Comparison of ENCODE assay signal across 8 mouse cellular contexts in genomic region chr6:84586551-84587200, GRCm38 (mm10). TPM values are rescaled to one million over a fixed set of nuclear protein-coding genes. Genes with fewer than 3 reads are reported as not detected.
DNase-seq lines count a peak whose midpoint lies in the region; ATAC-seq and TF ChIP-seq lines count a peak whose summit lies in the region.

No protein-coding gene starts in this region.

- no peaks in the 10 kb centered on the region for H3K36me3 ChIP-seq in lung, embryonic 16.5 days (ENCODE audit: control insufficient read depth, insufficient read depth, low read length)
- no peaks in the 10 kb centered on the region for H3K36me3 ChIP-seq in forebrain, embryonic 15.5 days
- H3K36me3 ChIP-seq in intestine, postnatal 0 days (ENCODE audit: control insufficient read depth, insufficient read depth) = no peaks in the 10 kb centered on the region
- H3K36me3 ChIP-seq in neural tube, embryonic 13.5 days = no peaks in the 10 kb centered on the region

- H3K9ac ChIP-seq in lung, embryonic 16.5 days (ENCODE audit: low read length) = no peak overlapping the region
- no peak overlapping the region for H3K9ac ChIP-seq in forebrain, embryonic 15.5 days (replicated peaks)
- H3K9ac ChIP-seq in intestine, postnatal 0 days (ENCODE audit: low read depth, low read length) = no peak overlapping the region
- H3K9ac ChIP-seq in neural tube, embryonic 13.5 days = peak overlapping the region; percentile 6; the same call in 1 of the 2 replicates

- WGBS in lung, embryonic 16.5 days = under 1% methylated on average over 28 of the region's 28 CpGs
- WGBS in forebrain, embryonic 15.5 days = 2% methylated on average over 28 of the region's 28 CpGs
- 4% methylated on average over 28 of the region's 28 CpGs for WGBS in intestine, postnatal 0 days
- WGBS in neural tube, embryonic 13.5 days = 2% methylated on average over 28 of the region's 28 CpGs

- no peak for DNase-seq in lung, postnatal 14 days
- no peak for DNase-seq in B cell, adult 2 months
- DNase-seq in left cerebral cortex, postnatal 36 days (ENCODE audit: low spot score in 2 of 2) = no peak
- DNase-seq in c-Kit-positive CD71-positive TER-119-positive erythroid progenitor cells, embryonic 14.5 days (ENCODE audit: low spot score) = no peak

- peak overlapping the region; percentile 89 for H3K4me2 ChIP-seq in lung, embryonic 16.5 days (ENCODE audit: low read depth, low read length)
- 0 out of 2 replicates have a peak overlapping the region, but pooled peaks have one; percentile 11 for H3K4me2 ChIP-seq in forebrain, embryonic 15.5 days (replicated peaks)
- H3K4me2 ChIP-seq in intestine, postnatal 0 days (replicated peaks; ENCODE audit: low read depth) = peak overlapping the region; percentile 90
- H3K4me2 ChIP-seq in neural tube, embryonic 13.5 days = peak overlapping the region; percentile 84

- no peak for TF ChIP-seq CTCF in intestine, postnatal 0 days (IDR thresholded peaks at IDR 0.05; ENCODE audit: low read depth)

- peak overlapping the region; percentile 57 for H3K4me3 ChIP-seq in lung, embryonic 16.5 days (ENCODE audit: low read length)
- H3K4me3 ChIP-seq in forebrain, embryonic 15.5 days = peak overlapping the region; percentile 49
- H3K4me3 ChIP-seq in intestine, postnatal 0 days (ENCODE audit: low read depth, low read length) = peak overlapping the region; percentile 51
- peak overlapping the region; percentile 45 for H3K4me3 ChIP-seq in neural tube, embryonic 13.5 days

- no peak overlapping the region for H3K27ac ChIP-seq in lung, embryonic 16.5 days (ENCODE audit: low read length)
- no peak overlapping the region for H3K27ac ChIP-seq in forebrain, embryonic 15.5 days (replicated peaks)
- no peak overlapping the region for H3K27ac ChIP-seq in intestine, postnatal 0 days (ENCODE audit: low read depth, low read length)
- no peak overlapping the region for H3K27ac ChIP-seq in neural tube, embryonic 13.5 days (replicated peaks)

- H3K4me1 ChIP-seq in lung, embryonic 16.5 days (replicated peaks; ENCODE audit: control insufficient read depth, insufficient read depth, low read length) = peaks cover 66% of the 10 kb centered on the region
- peaks cover 73% of the 10 kb centered on the region for H3K4me1 ChIP-seq in forebrain, embryonic 15.5 days
- peaks cover 18% of the 10 kb centered on the region for H3K4me1 ChIP-seq in intestine, postnatal 0 days (replicated peaks; ENCODE audit: control insufficient read depth, insufficient read depth, low read length)
- H3K4me1 ChIP-seq in neural tube, embryonic 13.5 days (replicated peaks) = peaks cover 74% of the 10 kb centered on the region

- peaks cover 83% of the 10 kb centered on the region for H3K27me3 ChIP-seq in lung, embryonic 16.5 days (ENCODE audit: control insufficient read depth, insufficient read depth, low read depth, low read length)
- peaks cover 92% of the 10 kb centered on the region for H3K27me3 ChIP-seq in forebrain, embryonic 15.5 days
- peaks cover 81% of the 10 kb centered on the region for H3K27me3 ChIP-seq in intestine, postnatal 0 days (replicated peaks; ENCODE audit: control insufficient read depth, insufficient read depth, low read length)
- H3K27me3 ChIP-seq in neural tube, embryonic 13.5 days = peaks cover 97% of the 10 kb centered on the region

- H3K9me3 ChIP-seq in lung, embryonic 16.5 days (ENCODE audit: control insufficient read depth, low read length) = no peaks in the 10 kb centered on the region
- H3K9me3 ChIP-seq in forebrain, embryonic 15.5 days = no peaks in the 10 kb centered on the region
- no peaks in the 10 kb centered on the region for H3K9me3 ChIP-seq in intestine, postnatal 0 days (ENCODE audit: control insufficient read depth)
- H3K9me3 ChIP-seq in neural tube, embryonic 13.5 days = no peaks in the 10 kb centered on the region

- ATAC-seq in lung, embryonic 16.5 days (ENCODE audit: low read depth) = no peak
- no peak for ATAC-seq in forebrain, embryonic 15.5 days (replicated peaks)
- ATAC-seq in intestine, postnatal 0 days = no peak
- ATAC-seq in neural tube, embryonic 13.5 days (ENCODE audit: low read depth) = no peak

- intact Hi-C loops in left cerebral cortex, postnatal 36 days (cut with DNase I) = loop anchor here (5.0 kb wide), 1 partner anchor 159 kb away; no protein-coding TSS in a partner anchor

RNA-seq across cellular contexts. Expression of gene Cyp26b1, which starts 7.0 kb away (rescaled TPM):
- polyA plus RNA-seq in lung, embryonic 16.5 days (2015; fragmentation: Nextera tagmentation; extraction: Ambion mirVana) = 2.3 and 2.9 TPM in 2 replicates
- polyA plus RNA-seq in forebrain, embryonic 15.5 days (2015; fragmentation: Nextera tagmentation; extraction: Ambion mirVana) = 2.9 and 5.1 TPM in 2 replicates
- 0.46 and 0.50 TPM in 2 replicates for polyA plus RNA-seq in intestine, postnatal 0 days (2015; fragmentation: Nextera tagmentation; extraction: Ambion mirVana)
- 5.7 and 7.5 TPM in 2 replicates for polyA plus RNA-seq in neural tube, embryonic 13.5 days (2015; fragmentation: Nextera tagmentation; extraction: Ambion mirVana)
- 10 to 100 TPM in 1 of 2 experiments, 1 to 10 TPM in 1; 7.5 to 14.9 TPM for total RNA-seq in left cerebral cortex, postnatal 36 days (2021)

Comparison
In these comparisons a context has a peak if more than half of its experiments do, and no peak if none do; other contexts are left out.
1. H3K4me2 ChIP-seq: peak in every context shown above with its lines; median percentile 90 in intestine, postnatal 0 days; 89 in lung, embryonic 16.5 days; 84 in neural tube, embryonic 13.5 days; 11 in forebrain, embryonic 15.5 days.